Mouse (Mus musculus) ovary, adult 10 weeks (tissue): ENCODE results near the gene Lrfn3. TPM values are rescaled to one million over a fixed set of nuclear protein-coding genes. Genes with fewer than 3 reads are reported as not detected.

Experiments used
- polyA plus RNA-seq: library from polyadenylated mRNA; stranded (reverse); fragments of 350-450 nt; fragmentation: Illumina TruSeq; extraction: RNeasy Lipid Tissue Mini Kit (QIAGEN cat#74804); gene quantifications from one replicate; pipeline ENCODE4 v1.2.3, GENCODE M21; 2014

The Lrfn3 gene
- polyA plus RNA-seq, result 0.40 TPM

DNA sequence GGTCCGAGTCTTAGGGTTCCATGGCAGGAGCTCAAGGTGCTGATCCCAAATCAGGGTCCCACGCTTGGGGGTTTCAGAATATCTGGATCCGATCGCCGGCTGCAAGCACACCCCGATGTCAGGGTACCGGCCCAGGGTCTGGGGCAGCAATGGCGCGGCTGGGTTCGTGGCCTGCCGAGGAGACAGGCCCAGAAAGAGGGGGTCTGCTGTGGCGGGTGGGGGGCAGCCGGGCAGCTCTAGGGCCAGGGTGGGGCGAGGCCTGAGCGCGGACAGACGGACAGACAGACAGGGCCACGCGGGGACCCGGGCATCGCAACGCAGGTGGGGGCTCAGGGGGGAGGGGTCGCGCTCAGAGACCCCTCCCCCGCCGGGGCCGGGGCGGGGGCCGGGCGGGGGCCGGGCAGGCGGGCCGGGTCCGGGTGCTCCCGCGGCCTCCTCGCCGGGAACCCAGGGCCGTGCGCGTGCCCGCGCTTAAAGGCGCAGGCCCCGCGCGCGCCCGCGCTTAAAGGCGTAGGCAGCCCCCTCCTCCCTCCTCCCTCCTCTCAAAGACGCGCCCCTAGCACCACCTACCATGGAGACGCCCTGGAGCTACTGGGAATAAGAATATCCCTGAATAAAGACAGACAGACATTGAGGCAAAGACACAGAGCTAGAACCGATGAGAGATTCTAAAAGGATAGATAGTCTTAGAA is at the start of gene Lrfn3:
Lrfn3 (minus strand) TSS at position 121 of the 692 bp plus-strand sequence.

GRCm38 (mm10) chr7:30323795-30324194 is 38.8 kb downstream of the Lrfn3 start, which contains the start of gene Sdhaf1:
Sdhaf1 (minus strand) TSS chr7:30323895.

DNA sequence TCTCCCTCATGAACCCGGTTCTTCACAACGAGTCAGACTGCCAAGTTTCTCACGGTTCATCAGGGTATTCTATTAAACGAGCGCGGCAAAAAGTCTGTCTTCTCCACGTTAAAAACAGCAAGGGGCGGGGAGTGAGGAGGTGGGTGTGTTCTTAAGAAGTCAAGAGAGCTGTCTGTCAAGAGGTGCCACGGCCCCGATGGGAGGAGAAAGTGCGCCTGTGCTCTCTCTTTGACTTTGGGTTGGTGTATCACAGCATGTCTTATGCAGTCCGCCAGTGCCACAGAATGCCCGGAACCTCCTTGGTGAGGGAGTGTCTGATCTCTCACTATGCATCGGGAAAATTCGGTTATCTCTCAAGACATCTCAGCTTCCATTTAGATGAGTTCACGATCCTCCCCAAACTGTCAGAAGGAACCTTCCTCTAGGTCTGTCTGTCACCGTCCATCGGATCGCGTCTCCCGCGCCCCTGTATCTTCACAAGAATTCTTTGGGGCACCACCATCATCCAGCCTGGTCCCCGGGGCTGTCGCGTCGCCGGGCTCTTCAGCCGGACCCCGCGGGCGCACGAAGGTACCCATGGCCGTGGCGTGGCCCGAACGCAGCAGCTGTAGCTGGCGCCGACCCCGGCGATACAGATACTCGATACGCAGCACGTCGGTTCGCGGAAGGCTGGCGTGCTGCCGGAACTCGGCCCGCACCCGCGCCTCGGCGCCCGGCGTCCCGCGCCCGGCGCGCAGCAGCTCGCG is 40.9 kb downstream of the Lrfn3 start, which contains the start of gene E130208F15Rik:
E130208F15Rik (plus strand) TSS at position 202 of the 746 bp plus-strand sequence.

DNA sequence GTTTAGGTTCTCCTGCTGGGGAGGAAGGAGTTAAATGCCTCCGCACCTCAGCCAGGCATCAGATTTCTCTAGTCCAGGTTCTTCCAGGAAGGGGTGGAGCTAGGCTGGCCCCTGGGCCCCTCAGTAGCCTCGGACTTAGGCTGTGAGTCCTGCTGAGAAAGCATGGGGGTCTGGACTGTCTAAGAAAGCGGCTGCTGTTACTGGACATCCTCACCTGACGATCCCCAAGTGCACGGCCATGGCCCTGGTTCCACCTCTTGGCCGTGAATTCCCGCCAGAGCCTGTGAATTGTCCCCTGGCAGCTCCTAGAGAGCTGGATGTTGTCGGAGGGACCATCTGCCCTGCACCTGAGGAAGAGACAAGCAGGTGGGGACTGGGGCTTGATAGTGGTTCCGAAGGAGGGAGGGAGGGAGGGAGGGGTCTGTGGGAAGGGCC is 47.8 kb downstream of the Lrfn3 start, which contains the start of gene Syne4:
Syne4 (plus strand) TSS at position 87 of the 435 bp plus-strand sequence.

DNA sequence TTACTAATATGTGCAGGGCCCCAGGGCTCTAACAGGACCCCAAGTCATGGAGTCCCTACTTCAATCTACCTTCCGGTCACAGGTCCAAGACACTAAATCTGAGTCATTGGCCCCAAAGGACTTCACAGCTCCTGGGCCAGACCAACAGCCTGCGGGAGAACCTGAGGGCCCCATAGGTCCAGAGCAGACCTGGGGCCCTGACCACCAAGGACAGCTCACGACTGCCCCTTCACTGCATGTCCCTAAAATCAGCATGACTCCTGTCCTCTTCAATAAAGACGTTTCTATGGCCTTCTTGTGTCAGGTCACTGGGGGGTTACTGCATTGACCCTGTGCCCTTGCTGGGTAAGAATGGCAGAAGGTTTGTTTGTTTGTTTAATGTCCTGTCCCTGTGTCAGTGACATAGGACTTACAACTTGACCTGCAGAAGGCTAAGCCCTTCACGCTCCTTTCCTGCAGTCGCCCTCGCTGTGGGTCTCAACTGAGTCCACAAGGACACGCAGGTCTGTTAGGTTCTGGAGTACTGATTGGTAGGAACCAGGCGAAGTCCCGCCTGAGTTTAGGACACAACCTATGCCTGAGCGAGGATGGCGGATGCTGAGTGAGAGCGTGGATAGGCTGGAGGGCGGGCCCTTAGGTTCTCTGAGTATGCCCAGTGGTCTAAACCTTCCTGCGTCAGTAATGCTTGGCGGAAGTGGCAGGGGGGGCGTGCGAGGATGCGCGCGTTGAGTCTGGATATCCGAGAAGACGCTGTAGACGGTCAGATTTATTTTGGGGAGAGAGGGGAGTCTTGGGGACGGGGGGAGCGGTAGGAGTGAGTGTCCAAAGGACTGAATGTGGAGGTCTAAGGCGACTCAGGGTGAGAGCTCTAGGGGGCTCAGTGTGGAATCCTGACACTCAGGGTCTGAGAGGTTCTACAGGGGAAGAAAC is 54.2 kb downstream of the Lrfn3 start, which contains the start of gene Alkbh6:
Alkbh6 (plus strand) TSS at position 642 of the 930 bp plus-strand sequence.

Other genes with a start within 250 kb of the Lrfn3 start
- 8.0 TPM for gene Zfp382, start 240.8 kb downstream of the Lrfn3 start, polyA plus RNA-seq
- 76.2 TPM for gene Zfp146, start 193.0 kb downstream of the Lrfn3 start, polyA plus RNA-seq
- not detected for gene Cox7a1, start 178.6 kb downstream of the Lrfn3 start, polyA plus RNA-seq
- gene Capns1, start 164.0 kb downstream of the Lrfn3 start, polyA plus RNA-seq, result 65.4 TPM
- 1.7 TPM for gene Polr2i, start 130.8 kb downstream of the Lrfn3 start, polyA plus RNA-seq
- 6.8 TPM for gene Tbcb, start 130.5 kb downstream of the Lrfn3 start, polyA plus RNA-seq
- not detected for gene Ovol3, start 127.0 kb downstream of the Lrfn3 start, polyA plus RNA-seq
- gene Thap8, start 82.7 kb downstream of the Lrfn3 start, polyA plus RNA-seq, result not detected
- 0.20 TPM for gene Wdr62, start 82.4 kb downstream of the Lrfn3 start, polyA plus RNA-seq
- gene Clip3, start 71.0 kb downstream of the Lrfn3 start, polyA plus RNA-seq, result 20.6 TPM
- gene Alkbh6, start 54.1 kb downstream of the Lrfn3 start, polyA plus RNA-seq, result 3.1 TPM
- 1.7 TPM for gene Syne4, start 48.0 kb downstream of the Lrfn3 start, polyA plus RNA-seq
- gene E130208F15Rik, start 41.0 kb downstream of the Lrfn3 start, polyA plus RNA-seq, result 0.51 TPM
- gene Sdhaf1, start 38.9 kb downstream of the Lrfn3 start, polyA plus RNA-seq, result 1.3 TPM
- 5.6 TPM for gene Tyrobp, start 51.0 kb upstream of the Lrfn3 start, polyA plus RNA-seq
- gene Hcst, start 57.1 kb upstream of the Lrfn3 start, polyA plus RNA-seq, result not detected
- 0.23 TPM for gene Nfkbid, start 59.0 kb upstream of the Lrfn3 start, polyA plus RNA-seq
- 0.63 TPM for gene Aplp1, start 82.8 kb upstream of the Lrfn3 start, polyA plus RNA-seq
- gene Kirrel2, start 94.9 kb upstream of the Lrfn3 start, polyA plus RNA-seq, result not detected
- not detected for gene Nphs1, start 95.5 kb upstream of the Lrfn3 start, polyA plus RNA-seq
- gene Prodh2, start 130.8 kb upstream of the Lrfn3 start, polyA plus RNA-seq, result not detected
- 0.23 TPM for gene Arhgap33, start 172.3 kb upstream of the Lrfn3 start, polyA plus RNA-seq
- gene Hspb6, start 189.4 kb upstream of the Lrfn3 start, polyA plus RNA-seq, result 22.5 TPM
- 2.0 TPM for gene Proser3, start 189.5 kb upstream of the Lrfn3 start, polyA plus RNA-seq
- 5.0 TPM for gene Lin37, start 197.1 kb upstream of the Lrfn3 start, polyA plus RNA-seq
- gene U2af1l4, start 200.5 kb upstream of the Lrfn3 start, polyA plus RNA-seq, result 8.5 TPM
- gene Gm49396, start 200.6 kb upstream of the Lrfn3 start, polyA plus RNA-seq, result 1.1 TPM
- 24.5 TPM for gene Psenen, start 200.9 kb upstream of the Lrfn3 start, polyA plus RNA-seq
- gene Igflr1, start 202.7 kb upstream of the Lrfn3 start, polyA plus RNA-seq, result not detected
- 4.7 TPM for gene Kmt2b, start 226.0 kb upstream of the Lrfn3 start, polyA plus RNA-seq
- gene Zbtb32, start 236.1 kb upstream of the Lrfn3 start, polyA plus RNA-seq, result not detected